Mouse (Mus musculus) lung, postnatal 0 days (tissue): ENCODE measurements around the gene Negr1.

Experiments
- CTCF ChIP-seq: IDR thresholded peaks from 2 replicates; pipeline ENCODE4 v1.5.1; 2016; ENCODE audit warnings: antibody characterized with exemption, mild to moderate bottlenecking
- EP300 ChIP-seq: IDR thresholded peaks from 2 replicates; pipeline ENCODE4 v1.6.1; 2016; ENCODE audit warnings: antibody characterized with exemption, mild to moderate bottlenecking, control low read depth

DNA sequence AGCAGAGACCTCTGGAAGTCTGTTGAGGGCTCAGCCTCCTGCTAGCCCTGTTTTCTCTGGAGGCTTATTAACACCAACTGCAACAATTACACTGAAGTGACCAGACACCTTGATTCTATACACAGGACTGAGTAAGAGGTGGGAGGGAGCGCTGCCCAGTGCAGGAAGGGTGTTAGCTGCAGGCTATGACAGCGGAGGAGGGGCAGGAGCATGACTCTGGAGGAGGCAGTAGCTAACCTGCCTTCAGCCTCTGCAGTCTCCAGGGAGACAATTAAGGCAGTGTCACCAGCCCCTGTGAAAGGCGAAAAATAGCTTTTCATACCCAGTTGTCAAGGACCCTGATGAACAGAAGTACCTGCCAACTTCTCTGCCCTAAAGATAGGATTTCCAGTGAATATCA is 694.3 kb downstream of the Negr1 start:
- TF ChIP-seq CTCF: no peak
- TF ChIP-seq EP300: no peak
